Mouse (Mus musculus) lung, embryonic 14.5 days (tissue): ENCODE results near the gene Dhdh. TPM values are rescaled to one million over a fixed set of nuclear protein-coding genes. Genes with fewer than 3 reads are reported as not detected.
"Not testable (repeated sequence)": the region's sequence is repeated elsewhere in the genome, so short reads cannot be mapped to it uniquely, and the experiment has no call there.

ENCODE experiments used
- ATAC-seq: fragments of 200-750 bp; cut with Nextera tagmentation; 2 replicates; pipeline ENCODE4 v1.8.0; 2017; ENCODE audit warnings: mild to moderate bottlenecking, moderate TSS enrichment, moderate library complexity; ENCODE audit not compliant: insufficient read depth
- DNase-seq: peaks from one replicate; pipeline ENCODE4 v3.0.0-alpha.2; 2015
- H3K27ac ChIP-seq: fragments of 300-500 bp; sonication (generic); 2 replicates; pipeline ENCODE4 v1.5.1; 2014; ENCODE audit warnings: low read depth, mild to moderate bottlenecking, moderate library complexity
- H3K27me3 ChIP-seq: fragments of 300-500 bp; sonication (generic); 2 replicates; pipeline ENCODE4 v1.6.1; 2014; ENCODE audit warnings: low read length, control low read depth; ENCODE audit not compliant: insufficient read depth
- H3K36me3 ChIP-seq: fragments of 300-500 bp; sonication (generic); 2 replicates; pipeline ENCODE4 v1.6.1; 2014; ENCODE audit warnings: control low read depth; ENCODE audit not compliant: insufficient read depth
- H3K4me1 ChIP-seq: fragments of 300-500 bp; sonication (generic); 2 replicates; pipeline ENCODE4 v1.6.1; 2014; ENCODE audit warnings: antibody characterized with exemption, control low read depth; ENCODE audit not compliant: insufficient read depth
- H3K4me2 ChIP-seq: fragments of 300-500 bp; sonication (generic); 2 replicates; pipeline ENCODE4 v1.6.1; 2014; ENCODE audit warnings: mild to moderate bottlenecking
- H3K4me3 ChIP-seq: fragments of 300-500 bp; sonication (generic); 2 replicates; pipeline ENCODE4 v1.5.1; 2014; ENCODE audit warnings: low read depth, low read length
- H3K9ac ChIP-seq: fragments of 300-500 bp; sonication (generic); 2 replicates; pipeline ENCODE4 v1.6.1; 2014
- H3K9me3 ChIP-seq: fragments of 300-500 bp; sonication (generic); 2 replicates; pipeline ENCODE4 v1.6.1; 2016; ENCODE audit warnings: low read depth, low read length, control low read depth
- CTCF ChIP-seq: IDR thresholded peaks from 2 replicates; pipeline ENCODE4 v1.5.1; 2016; ENCODE audit warnings: antibody characterized with exemption, low read depth
- WGBS: fragments of 180-500 bp; shearing (Covaris S2); extraction: QIAGEN DNeasy Blood & Tissue Kit; methylation state at CpG from one replicate; pipeline ENCODE4 v1.1.7; 2014; 5-methylcytosine and 5-hydroxymethylcytosine counted together
- polyA plus RNA-seq: library from polyadenylated mRNA; unstranded; fragments of >200 nt; fragmentation: Nextera tagmentation; extraction: Ambion mirVana; gene quantifications from 2 replicates; pipeline ENCODE4 v1.2.1, GENCODE M21; 2014

Gene Dhdh
- polyA plus RNA-seq, 1 experiment from 2014 or later = 3.0 TPM

DNA sequence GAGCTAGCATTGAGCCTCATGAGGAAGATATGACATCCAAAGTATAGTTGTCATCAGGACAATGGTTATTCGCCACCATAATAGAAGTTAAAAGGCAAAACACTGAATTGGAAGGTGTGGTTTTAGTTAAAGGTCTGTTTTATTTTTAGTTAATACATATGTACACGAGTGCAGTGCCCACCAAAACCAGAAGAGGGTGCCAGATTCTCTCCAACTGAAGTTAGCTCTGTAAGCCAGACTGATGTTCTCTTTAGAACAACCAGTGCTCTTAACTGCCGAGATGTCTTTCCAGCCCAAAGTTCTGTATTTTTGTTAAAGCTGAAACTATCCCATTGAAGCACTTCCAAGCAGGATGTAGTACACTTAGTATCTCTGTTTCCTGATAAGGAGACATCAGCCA lies 17.7 kb downstream of the Dhdh start:
- H3K36me3 ChIP-seq = no peaks in the 10 kb centered on the region
- no peaks in the 10 kb centered on the region for H3K4me1 ChIP-seq
- no peak overlapping the region for H3K4me2 ChIP-seq
- H3K9me3 ChIP-seq = no peaks in the 10 kb centered on the region
- no peak overlapping the region for H3K4me3 ChIP-seq
- no peak overlapping the region for H3K9ac ChIP-seq
- ATAC-seq (no peak), DNase-seq (peak; percentile 96)
- peak; percentile 83 for TF ChIP-seq CTCF
- WGBS = 8% methylated on average over 3 of the region's 3 CpGs
- no peak overlapping the region for H3K27ac ChIP-seq
- no peaks in the 10 kb centered on the region for H3K27me3 ChIP-seq

DNA sequence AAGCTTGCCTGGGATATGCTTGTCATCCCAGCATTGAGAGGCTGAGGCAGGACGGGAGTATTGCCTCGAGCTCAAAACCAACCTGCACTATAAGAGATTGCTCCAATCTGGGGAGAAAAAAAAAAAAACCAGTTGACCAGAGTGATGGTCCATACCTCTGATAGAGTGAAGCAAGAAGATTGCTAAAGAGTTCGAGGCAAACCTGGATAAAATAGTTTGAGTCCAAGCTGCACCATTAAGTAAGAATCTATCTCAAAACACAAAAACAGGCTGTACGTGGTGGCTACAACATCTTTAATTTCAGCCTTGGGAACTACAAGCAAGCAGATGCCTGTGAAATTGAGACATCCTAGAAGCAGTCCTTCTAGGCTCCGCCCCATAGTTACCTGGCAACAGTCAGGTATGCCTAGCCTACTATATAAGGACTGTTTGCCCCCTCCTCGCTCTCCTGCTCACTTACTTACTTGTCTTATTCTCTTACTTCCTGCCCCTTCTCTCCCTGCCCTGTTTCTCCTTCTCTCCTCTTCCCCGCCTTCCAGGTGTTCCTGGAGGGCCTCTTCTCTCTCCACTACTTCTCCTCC lies 21.4 kb downstream of the Dhdh start:
- Histone ChIP-seq H3K9ac (peak overlapping the region; percentile 28; the same call in 1 of the 2 replicates), H3K36me3 (peaks cover 35% of the 10 kb centered on the region), H3K4me1 (no peaks in the 10 kb centered on the region), H3K27me3 (no peaks in the 10 kb centered on the region), H3K4me2 (peak overlapping the region; percentile 94), H3K4me3 (peak overlapping the region; percentile 87), H3K9me3 (no peaks in the 10 kb centered on the region), H3K27ac (peak overlapping the region; percentile 40; the same call in 1 of the 2 replicates)
- no peak for TF ChIP-seq CTCF
- peak; percentile 76 for DNase-seq
- WGBS = 27% methylated on average over 7 of the region's 7 CpGs
- peak; percentile 43; the same call in 1 of the 2 replicates for ATAC-seq

DNA sequence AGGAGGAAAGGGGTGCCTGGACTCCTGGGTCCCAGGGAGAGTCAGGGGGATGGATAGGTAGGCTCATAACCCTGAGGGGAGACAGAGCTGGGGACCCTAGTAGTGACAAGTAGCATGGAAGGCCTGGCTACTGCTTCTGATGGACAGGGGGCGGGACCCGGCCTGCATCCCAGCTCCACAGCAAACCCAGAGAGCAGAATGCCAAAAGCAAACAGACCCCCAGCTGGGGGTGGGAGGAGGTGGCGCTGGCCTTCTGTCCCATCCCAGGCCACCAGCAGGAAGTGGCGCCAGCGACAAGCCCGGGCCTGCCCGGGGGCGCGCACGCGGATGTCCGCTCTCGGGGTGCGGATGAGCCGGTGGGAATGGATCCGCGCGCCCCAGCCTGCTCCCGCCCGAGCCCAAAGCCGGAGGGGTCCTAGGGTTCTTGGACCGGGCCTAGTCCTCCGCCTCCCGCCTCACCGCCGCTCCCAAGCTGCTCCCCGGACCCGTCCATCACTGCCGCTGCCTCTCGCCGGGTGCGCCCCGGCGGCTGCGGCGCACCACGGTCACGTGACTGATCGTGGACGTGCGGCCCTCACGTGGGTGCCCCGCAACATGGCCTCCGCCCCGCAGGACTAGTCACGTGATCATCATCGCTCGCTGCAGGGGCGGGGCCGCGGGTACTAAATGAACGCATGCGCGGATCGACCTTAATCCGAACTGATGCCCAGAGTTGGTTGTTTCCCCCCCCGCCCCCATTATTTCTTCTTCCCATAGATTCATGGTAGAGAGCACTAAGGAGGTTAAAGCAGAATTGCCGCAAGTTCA lies 22.1 kb downstream of the Dhdh start, which contains the start of gene Bax:
Gene Bax (minus strand): TSS at position 616 of the 807 bp plus-strand sequence.
- peak within 1 kb of the TSS; percentile 87 for H3K4me3 ChIP-seq
- peak within 1 kb of the TSS; percentile 80 for H3K9ac ChIP-seq
- no peaks in the 10 kb centered on the region for H3K9me3 ChIP-seq
- no peaks in the 10 kb centered on the region for H3K27me3 ChIP-seq
- 0 out of 2 replicates have a peak, but pooled peaks have one; percentile 5 for TF ChIP-seq CTCF
- H3K27ac ChIP-seq = peak within 1 kb of the TSS; percentile 40
- H3K4me2 ChIP-seq = peak within 1 kb of the TSS; percentile 94
- H3K4me1 ChIP-seq = no peaks in the 10 kb centered on the region
- peaks cover 41% of the 10 kb centered on the region for H3K36me3 ChIP-seq
- ATAC-seq (peak; percentile 75), DNase-seq (peak; percentile 100)
- under 1% methylated on average over 58 of the region's 58 CpGs for WGBS

DNA sequence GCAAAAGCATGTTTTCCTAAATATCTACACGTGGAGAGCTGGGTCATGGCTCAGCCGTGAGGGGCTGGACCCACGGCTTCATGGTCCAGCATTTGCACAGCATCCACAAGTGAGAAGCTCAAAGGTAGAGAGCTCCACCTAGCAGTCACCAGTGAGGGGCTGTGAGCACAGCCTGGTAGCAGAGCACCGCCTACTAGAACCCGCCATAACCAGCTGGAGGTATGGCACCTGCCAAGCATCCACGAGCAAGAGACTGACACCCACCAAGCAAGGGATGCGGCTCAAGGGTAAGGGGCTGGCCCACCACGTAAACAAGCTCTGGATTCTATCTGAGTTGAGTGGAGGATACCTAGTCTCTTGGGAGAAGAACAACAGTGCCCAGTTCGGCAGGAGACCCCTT lies 23.1 kb downstream of the Dhdh start:
- Histone ChIP-seq H3K4me3 (peak overlapping the region; percentile 87), H3K4me1 (peaks cover 6% of the 10 kb centered on the region), H3K36me3 (peaks cover 43% of the 10 kb centered on the region), H3K9ac (peak overlapping the region; percentile 80), H3K27ac (no peak overlapping the region), H3K9me3 (no peaks in the 10 kb centered on the region), H3K27me3 (no peaks in the 10 kb centered on the region), H3K4me2 (peak overlapping the region; percentile 94)
- no peak for ATAC-seq
- no peak for TF ChIP-seq CTCF
- WGBS = 73% methylated on average over 9 of the region's 9 CpGs
- DNase-seq = no peak

DNA sequence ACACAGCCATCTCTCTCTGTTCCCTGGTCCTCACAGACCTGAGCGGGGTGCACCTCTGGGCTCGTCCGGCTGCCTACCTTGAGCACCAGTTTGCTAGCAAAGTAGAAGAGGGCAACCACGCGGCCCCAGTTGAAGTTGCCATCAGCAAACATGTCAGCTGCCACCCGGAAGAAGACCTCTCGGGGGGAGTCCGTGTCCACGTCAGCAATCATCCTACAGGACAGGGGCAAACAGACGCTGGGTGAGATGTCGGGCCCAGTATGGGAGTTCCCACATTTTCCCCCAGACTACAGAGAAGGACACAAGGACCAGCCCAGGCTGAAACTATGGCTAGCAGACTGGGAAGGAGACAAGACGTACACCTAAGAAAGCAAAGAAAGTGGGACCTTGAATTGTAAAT lies 23.5 kb downstream of the Dhdh start:
- DNase-seq (no peak), ATAC-seq (no peak)
- Histone ChIP-seq H3K4me2 (peak overlapping the region; percentile 94), H3K4me3 (peak overlapping the region; percentile 87; the same call in 1 of the 2 replicates), H3K4me1 (peaks cover 10% of the 10 kb centered on the region), H3K27me3 (no peaks in the 10 kb centered on the region), H3K27ac (no peak overlapping the region), H3K9me3 (no peaks in the 10 kb centered on the region), H3K9ac (no peak overlapping the region), H3K36me3 (peaks cover 43% of the 10 kb centered on the region)
- 90% methylated on average over 12 of the region's 12 CpGs for WGBS
- TF ChIP-seq CTCF = no peak

DNA sequence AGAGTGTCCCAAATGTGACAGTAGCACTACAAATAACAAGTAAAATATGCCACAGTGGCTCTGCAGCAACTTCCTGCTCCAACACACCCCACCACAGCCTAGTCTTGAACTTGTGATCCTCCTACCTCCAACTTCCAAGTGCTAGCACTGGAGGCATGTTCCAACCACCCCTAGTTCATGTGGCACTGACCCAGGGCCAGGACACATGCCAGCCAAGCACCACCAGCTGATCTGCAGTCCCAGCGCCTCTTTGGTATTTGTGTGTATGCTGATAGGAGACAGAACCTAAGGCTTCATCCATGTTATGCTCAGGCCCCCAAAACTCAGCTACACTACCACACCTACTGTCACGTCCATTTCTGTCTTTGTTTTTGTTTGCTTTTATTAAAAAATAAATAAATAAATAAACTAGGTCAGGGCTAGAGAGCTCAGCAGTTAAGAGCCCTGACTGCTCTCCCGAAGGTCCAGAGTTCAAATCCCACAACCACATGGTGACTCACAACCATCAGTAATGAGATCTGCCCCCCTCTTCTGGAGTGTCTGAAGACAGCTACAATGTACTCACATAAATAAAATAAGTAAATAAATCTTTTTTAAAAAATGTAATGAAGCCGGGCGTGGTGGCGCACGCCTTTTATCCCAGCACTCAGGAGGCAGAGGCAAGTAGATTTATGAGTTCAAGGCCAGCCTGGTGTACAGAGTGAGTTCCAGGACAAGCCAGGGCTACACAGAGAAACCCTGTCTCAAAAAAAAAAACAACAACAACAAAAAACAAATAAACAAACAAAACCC lies 24.4 kb downstream of the Dhdh start:
- ATAC-seq (no peak), DNase-seq (no peak)

DNA sequence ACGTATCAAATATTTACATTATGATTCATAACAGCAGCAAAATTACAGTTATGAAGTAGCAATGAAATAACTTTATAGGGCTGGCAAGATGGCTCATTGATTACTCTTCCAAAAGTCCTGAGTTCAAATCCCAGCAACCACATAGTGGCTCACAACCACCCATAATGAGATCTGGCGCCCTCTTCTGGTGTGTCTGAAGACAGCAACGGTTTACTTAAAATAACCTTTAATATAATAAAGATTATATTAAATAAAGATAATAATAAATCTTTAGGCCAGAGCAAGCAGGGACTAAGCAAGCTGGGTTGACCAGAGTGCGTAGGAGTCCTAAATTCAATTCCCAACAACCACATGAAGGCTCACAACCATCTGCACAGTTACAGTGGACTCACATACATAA lies 25.7 kb downstream of the Dhdh start:
- not testable (repeated sequence) for H3K9ac ChIP-seq, H3K9me3 ChIP-seq, ATAC-seq, H3K4me2 ChIP-seq, DNase-seq, H3K4me3 ChIP-seq, H3K27ac ChIP-seq, H3K27me3 ChIP-seq
- H3K36me3 ChIP-seq = peaks cover 51% of the 10 kb centered on the region
- H3K4me1 ChIP-seq = peaks cover 18% of the 10 kb centered on the region
- WGBS = 71% methylated on average over 4 of the region's 4 CpGs

More for the DNA sequence above, 24.4 kb downstream of the Dhdh start:
- Histone ChIP-seq H3K27ac (no peak overlapping the region), H3K4me3 (no peak overlapping the region), H3K27me3 (no peaks in the 10 kb centered on the region), H3K9me3 (no peaks in the 10 kb centered on the region), H3K9ac (no peak overlapping the region), H3K36me3 (peaks cover 43% of the 10 kb centered on the region), H3K4me1 (peaks cover 12% of the 10 kb centered on the region), H3K4me2 (no peak overlapping the region)
- WGBS = 90% methylated on average over 7 of the region's 7 CpGs
- no peak for TF ChIP-seq CTCF
